Mouse (Mus musculus) lung, adult 2 months (tissue): Measurements from ENCODE around the gene Phf13.

Experiments
- CTCF ChIP-seq: fragments of 200-500 bp; IDR thresholded peaks from 2 replicates; pipeline ENCODE4 v1.5.1; 2011; ENCODE audit warnings: mild to moderate bottlenecking, low read length, control low read depth; ENCODE audit not compliant: insufficient read depth
- POLR2A ChIP-seq: fragments of 200-500 bp; IDR thresholded peaks from 2 replicates; pipeline ENCODE4 v1.6.1; 2011; ENCODE audit warnings: low read depth, mild to moderate bottlenecking, control low read depth, low read length, borderline replicate concordance; ENCODE audit errors: extremely low read depth

GRCm38 (mm10) chr4:152024525-152024924, 28.5 kb upstream of the Phf13 start:
- TF ChIP-seq CTCF: no peak
- no peak for TF ChIP-seq POLR2A
